Comparison of ENCODE assay signal across 21 mouse cellular contexts in genomic region chr2:134915035-134915434, GRCm38 (mm10).
"Had no signal": no experiment of that assay in that cellular context is flagged by ENCODE, and none has a peak within 500 bp of the region (broad histone marks: within the 10 kb centered on the region; RNA-seq: fewer than 3 reads in every experiment).

No protein-coding gene starts in this region.

- DNase-seq: forebrain, postnatal 0 days; gastrocnemius, postnatal 14 days; gastrocnemius, postnatal 36 days; heart, adult 18-20 months; heart, postnatal 10 days; heart, postnatal 36 days; kidney, adult 11 months; kidney, adult 9 months; kidney, postnatal 14 days; layer of hippocampus, postnatal 36 days had no signal

- H3K4me3 ChIP-seq: heart, embryonic 10.5 days; heart, embryonic 12.5 days; hindbrain, embryonic 13.5 days; hindbrain, embryonic 15.5 days; kidney, embryonic 15.5 days; limb, embryonic 13.5 days; limb, embryonic 15.5 days; liver, embryonic 12.5 days had no signal

- H3K27ac ChIP-seq: heart, embryonic 10.5 days; hindbrain, embryonic 13.5 days; hindbrain, embryonic 15.5 days; hindbrain, postnatal 0 days; kidney, embryonic 15.5 days; kidney, postnatal 0 days; limb, embryonic 13.5 days; limb, embryonic 15.5 days; liver, embryonic 12.5 days; liver, embryonic 14.5 days had no signal
